Mouse (Mus musculus) testis, adult 2 months (tissue): ENCODE results near the gene Wdr59.

Experiments used
- CTCF ChIP-seq: fragments of 200-500 bp; IDR thresholded peaks from 2 replicates; pipeline ENCODE4 v1.5.1; 2012; ENCODE audit warnings: low read depth, mild to moderate bottlenecking, inconsistent platforms, low read length, moderate library complexity; ENCODE audit not compliant: control insufficient read depth, insufficient read depth, insufficient replicate concordance
- POLR2A ChIP-seq: fragments of 200-500 bp; IDR thresholded peaks from 2 replicates; pipeline ENCODE4 v1.6.1; 2012; ENCODE audit warnings: low read depth, mild to moderate bottlenecking, inconsistent platforms, low read length, moderate library complexity; ENCODE audit not compliant: control insufficient read depth

GRCm38 (mm10) chr8:111516451-111517035, 5.3 kb downstream of the Wdr59 start:
- TF ChIP-seq CTCF = no peak
- TF ChIP-seq POLR2A = no peak
